29 mouse cellular contexts compared by ENCODE assay signal in genomic region chr1:40628443-40628842, GRCm38 (mm10). TPM values are rescaled to one million over a fixed set of nuclear protein-coding genes. Genes with fewer than 3 reads are reported as not detected.
DNase-seq lines count a peak whose midpoint lies in the region; ATAC-seq and TF ChIP-seq lines count a peak whose summit lies in the region.
"Had no signal": no experiment of that assay in that cellular context is flagged by ENCODE, and none has a peak within 500 bp of the region (broad histone marks: within the 10 kb centered on the region; RNA-seq: fewer than 3 reads in every experiment).

No protein-coding gene starts in this region.

- H3K9ac ChIP-seq in forebrain, embryonic 16.5 days (replicated peaks; ENCODE audit: low read depth, low read length), result no peak overlapping the region
- H3K9ac ChIP-seq in forebrain, embryonic 13.5 days, result no peak overlapping the region
- H3K9ac ChIP-seq in hindbrain, embryonic 12.5 days, result no peak overlapping the region
- H3K9ac ChIP-seq: embryonic facial prominence, embryonic 12.5 days; embryonic facial prominence, embryonic 15.5 days; forebrain, embryonic 12.5 days; heart, embryonic 12.5 days; heart, embryonic 15.5 days; hindbrain, embryonic 14.5 days had no signal

- H3K27ac ChIP-seq in forebrain, embryonic 16.5 days (ENCODE audit: low read length), result no peak overlapping the region
- H3K27ac ChIP-seq in forebrain, embryonic 13.5 days, result no peak overlapping the region
- H3K27ac ChIP-seq in layer of hippocampus, adult 2 months, result peak overlapping the region; percentile 82
- no peak overlapping the region for H3K27ac ChIP-seq in hindbrain, embryonic 12.5 days
- H3K27ac ChIP-seq: embryonic facial prominence, embryonic 12.5 days; embryonic facial prominence, embryonic 15.5 days; forebrain, embryonic 12.5 days; heart, embryonic 15.5 days; hindbrain, embryonic 10.5 days; hindbrain, embryonic 14.5 days; hindbrain, postnatal 0 days had no signal

- WGBS in forebrain, embryonic 16.5 days, result 84% methylated on average over 3 of the region's 3 CpGs
- 92% methylated on average over 3 of the region's 3 CpGs for WGBS in forebrain, embryonic 13.5 days
- WGBS in hindbrain, embryonic 12.5 days, result 90% methylated on average over 3 of the region's 3 CpGs

- ATAC-seq in forebrain, embryonic 16.5 days, result peak; percentile 40; the same call in 1 of the 2 replicates
- no peak for ATAC-seq in forebrain, embryonic 13.5 days
- no peak for ATAC-seq in hindbrain, embryonic 12.5 days (ENCODE audit: low FRiP score)
- ATAC-seq: activated CD4-positive, CD25-positive, alpha-beta regulatory T cell, adult 4 months; hindbrain, postnatal 0 days; inflammation-experienced regulatory T-cells, adult 6 months had no signal

- H3K9me3 ChIP-seq in forebrain, embryonic 16.5 days (ENCODE audit: control insufficient read depth, low read length), result no peaks in the 10 kb centered on the region
- no peaks in the 10 kb centered on the region for H3K9me3 ChIP-seq in forebrain, embryonic 13.5 days (replicated peaks)
- H3K9me3 ChIP-seq in hindbrain, embryonic 12.5 days (replicated peaks), result no peaks in the 10 kb centered on the region
- H3K9me3 ChIP-seq: embryonic facial prominence, embryonic 12.5 days; embryonic facial prominence, embryonic 15.5 days; forebrain, embryonic 12.5 days; heart, embryonic 12.5 days; heart, embryonic 15.5 days; hindbrain, embryonic 10.5 days had no signal

- peak; percentile 33 for DNase-seq in brain, adult 2 months (ENCODE audit: low read depth, low spot score)
- peak; percentile 61 to 69 for DNase-seq in layer of hippocampus, adult 2 months (ENCODE audit: low spot score in 2 of 2)
- DNase-seq in layer of hippocampus, adult 9-11 months, result peak; percentile 67
- no peak for DNase-seq in ovary, adult 18-20 months (ENCODE audit: low spot score)
- no peak for DNase-seq in spleen, postnatal 10 days (ENCODE audit: low spot score in 2 of 2)
- DNase-seq: adrenal gland, adult 8-10 months; adrenal gland, postnatal 25 days; cerebellum, adult 11 months; cerebellum, adult 2 months; cerebellum, adult 9-11 months; cerebellum, postnatal 25 days; heart, adult 11 months; heart, postnatal 10 days; heart, postnatal 36 days had no signal

- H3K4me1 ChIP-seq in forebrain, embryonic 16.5 days (replicated peaks; ENCODE audit: control insufficient read depth, insufficient read depth, low read length), result no peaks in the 10 kb centered on the region
- no peaks in the 10 kb centered on the region for H3K4me1 ChIP-seq in forebrain, embryonic 13.5 days
- H3K4me1 ChIP-seq in hindbrain, embryonic 12.5 days, result no peaks in the 10 kb centered on the region
- H3K4me1 ChIP-seq: embryonic facial prominence, embryonic 12.5 days; embryonic facial prominence, embryonic 15.5 days; forebrain, embryonic 12.5 days; heart, embryonic 12.5 days; heart, embryonic 15.5 days had no signal

- H3K4me2 ChIP-seq in forebrain, embryonic 16.5 days (ENCODE audit: low read length), result no peak overlapping the region
- H3K4me2 ChIP-seq in forebrain, embryonic 13.5 days, result no peak overlapping the region
- no peak overlapping the region for H3K4me2 ChIP-seq in hindbrain, embryonic 12.5 days (replicated peaks)
- H3K4me2 ChIP-seq: embryonic facial prominence, embryonic 12.5 days; embryonic facial prominence, embryonic 15.5 days; forebrain, embryonic 12.5 days; heart, embryonic 12.5 days; heart, embryonic 15.5 days; hindbrain, embryonic 14.5 days had no signal

- H3K4me3 ChIP-seq in forebrain, embryonic 16.5 days (replicated peaks; ENCODE audit: low read length), result no peak overlapping the region
- H3K4me3 ChIP-seq in forebrain, embryonic 13.5 days, result no peak overlapping the region
- no peak overlapping the region for H3K4me3 ChIP-seq in layer of hippocampus, adult 2 months
- H3K4me3 ChIP-seq in hindbrain, embryonic 12.5 days, result no peak overlapping the region
- H3K4me3 ChIP-seq: embryonic facial prominence, embryonic 12.5 days; embryonic facial prominence, embryonic 15.5 days; forebrain, embryonic 12.5 days; heart, embryonic 12.5 days; heart, embryonic 15.5 days; hindbrain, embryonic 10.5 days had no signal

- no peaks in the 10 kb centered on the region for H3K27me3 ChIP-seq in forebrain, embryonic 16.5 days (replicated peaks; ENCODE audit: control insufficient read depth, insufficient read depth, low read length)
- no peaks in the 10 kb centered on the region for H3K27me3 ChIP-seq in forebrain, embryonic 13.5 days
- no peaks in the 10 kb centered on the region for H3K27me3 ChIP-seq in hindbrain, embryonic 12.5 days
- H3K27me3 ChIP-seq: embryonic facial prominence, embryonic 12.5 days; embryonic facial prominence, embryonic 15.5 days; forebrain, embryonic 12.5 days; heart, embryonic 15.5 days had no signal

- TF ChIP-seq CTCF in layer of hippocampus, adult 2 months (conservative IDR thresholded peaks at IDR 0.05), result no peak

- H3K36me3 ChIP-seq in forebrain, embryonic 16.5 days (ENCODE audit: control insufficient read depth, insufficient read depth), result no peaks in the 10 kb centered on the region
- H3K36me3 ChIP-seq in forebrain, embryonic 13.5 days (ENCODE audit: poor library complexity, severe bottlenecking), result no peaks in the 10 kb centered on the region
- H3K36me3 ChIP-seq in hindbrain, embryonic 12.5 days, result no peaks in the 10 kb centered on the region
- H3K36me3 ChIP-seq: embryonic facial prominence, embryonic 12.5 days; embryonic facial prominence, embryonic 15.5 days; forebrain, embryonic 12.5 days; heart, embryonic 12.5 days; heart, embryonic 15.5 days; hindbrain, embryonic 10.5 days had no signal

RNA-seq across cellular contexts. Expression of gene Slc9a4, which starts 48.6 kb away (rescaled TPM):
- polyA plus RNA-seq in forebrain, embryonic 16.5 days (2015; fragmentation: Nextera tagmentation; extraction: Ambion mirVana), result 0.25 TPM in 1 of 2 replicates, not detected in the other
- not detected in 2 replicates for polyA plus RNA-seq in forebrain, embryonic 13.5 days (2015; fragmentation: Nextera tagmentation; extraction: Ambion mirVana)
- 10 to 100 TPM; 22.5 to 23.3 TPM for total RNA-seq in layer of hippocampus, adult 2 months (2021)
- polyA plus RNA-seq in hindbrain, embryonic 12.5 days (2016; fragmentation: Nextera tagmentation; extraction: Ambion mirVana), result 0.26 TPM in 1 of 2 replicates, not detected in the other
- total RNA-seq: adrenal gland, adult 8-10 months; adrenal gland, postnatal 25 days; common myeloid progenitor, adult 5-6 weeks; ES-E14; heart, postnatal 10 days had no signal
- polyA plus RNA-seq: activated CD4-positive, CD25-positive, alpha-beta regulatory T cell, adult 4 months; embryonic facial prominence, embryonic 12.5 days; forebrain, embryonic 12.5 days; heart, embryonic 12.5 days; heart, embryonic 15.5 days; hindbrain, embryonic 10.5 days; hindbrain, embryonic 14.5 days; hindbrain, postnatal 0 days; inflammation-experienced regulatory T-cells, adult 6 months had no signal

RNA-seq across cellular contexts. Expression of gene Slc9a2, which starts 51.9 kb away (rescaled TPM):
- 0.18 and 0.27 TPM in 2 replicates for polyA plus RNA-seq in forebrain, embryonic 16.5 days (2015; fragmentation: Nextera tagmentation; extraction: Ambion mirVana)
- 0.04 and 0.09 TPM in 2 replicates for polyA plus RNA-seq in forebrain, embryonic 13.5 days (2015; fragmentation: Nextera tagmentation; extraction: Ambion mirVana)
- 10 to 100 TPM; 26.0 to 28.2 TPM for total RNA-seq in layer of hippocampus, adult 2 months (2021)
- polyA plus RNA-seq in hindbrain, embryonic 12.5 days (2016; fragmentation: Nextera tagmentation; extraction: Ambion mirVana), result 0.13 and 0.16 TPM in 2 replicates
- polyA plus RNA-seq: activated CD4-positive, CD25-positive, alpha-beta regulatory T cell, adult 4 months; inflammation-experienced regulatory T-cells, adult 6 months had no signal

Comparison
In these comparisons a context has a peak if more than half of its experiments do, and no peak if none do; other contexts are left out.
1. DNase-seq: peak in brain, adult 2 months (single experiment), layer of hippocampus, adult 2 months (2 of 2) and layer of hippocampus, adult 9-11 months (single experiment); none in ovary, adult 18-20 months (single experiment) and spleen, postnatal 10 days (0 of 2).